26 mouse cellular contexts compared by ENCODE assay signal in the genomic region with DNA sequence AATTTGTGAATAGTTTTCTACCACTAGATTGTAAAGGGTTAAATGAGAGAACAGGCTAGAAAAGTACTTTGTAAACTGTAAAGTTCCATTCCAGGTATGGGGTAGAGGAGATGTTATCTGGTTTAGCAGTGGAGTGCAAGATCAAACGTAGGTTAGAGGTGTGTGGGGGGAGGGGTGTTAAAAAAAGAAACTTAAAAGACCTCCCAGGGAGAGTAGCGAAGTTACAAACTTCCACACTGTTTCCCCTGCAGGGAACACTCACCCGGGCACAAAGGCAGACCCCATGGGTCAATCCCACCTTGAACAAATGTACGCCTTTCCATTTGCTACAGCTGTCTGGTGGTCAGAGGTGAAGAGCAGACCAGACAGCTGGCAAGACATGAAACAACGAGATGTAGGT. TPM values are rescaled to one million over a fixed set of nuclear protein-coding genes. Genes with fewer than 3 reads are reported as not detected.
DNase-seq lines count a peak whose midpoint lies in the region; ATAC-seq and TF ChIP-seq lines count a peak whose summit lies in the region.
"Had no signal": no experiment of that assay in that cellular context is flagged by ENCODE, and none has a peak within 500 bp of the region (broad histone marks: within the 10 kb centered on the region; RNA-seq: fewer than 3 reads in every experiment).

No protein-coding gene starts in this region.

- peak overlapping the region; percentile 93 for H3K27ac ChIP-seq in thymus, adult 2 months (ENCODE audit: control insufficient read depth, insufficient read depth, low read length)
- no peak overlapping the region for H3K27ac ChIP-seq in forebrain, embryonic 14.5 days (ENCODE audit: low read depth, low read length)
- H3K27ac ChIP-seq: embryonic facial prominence, embryonic 12.5 days; heart, embryonic 13.5 days; hindbrain, embryonic 12.5 days; liver, embryonic 14.5 days; macrophage; midbrain, embryonic 15.5 days; neural tube, embryonic 13.5 days; stomach, embryonic 15.5 days had no signal

- H3K4me3 ChIP-seq in thymus, adult 2 months (ENCODE audit: control insufficient read depth, insufficient read depth, low read length) = no peak overlapping the region
- H3K4me3 ChIP-seq in forebrain, embryonic 14.5 days (ENCODE audit: low read depth, low read length) = no peak overlapping the region
- H3K4me3 ChIP-seq: embryonic facial prominence, embryonic 12.5 days; heart, embryonic 13.5 days; hindbrain, embryonic 12.5 days; midbrain, embryonic 15.5 days; neural tube, embryonic 13.5 days; stomach, embryonic 15.5 days had no signal

- H3K4me1 ChIP-seq in thymus, adult 2 months (replicated peaks; ENCODE audit: control insufficient read depth, insufficient read depth, low read length) = peaks cover 35% of the 10 kb centered on the region
- peaks cover 11% of the 10 kb centered on the region for H3K4me1 ChIP-seq in forebrain, embryonic 14.5 days (ENCODE audit: control insufficient read depth, insufficient read depth, low read length)

- WGBS in thymus, adult 2 months = 12% methylated on average over 5 of the region's 5 CpGs
- 22% methylated on average over 5 of the region's 5 CpGs for WGBS in forebrain, embryonic 14.5 days

- no peaks in the 10 kb centered on the region for H3K9me3 ChIP-seq in forebrain, embryonic 14.5 days (replicated peaks; ENCODE audit: control insufficient read depth, low read length)
- H3K9me3 ChIP-seq: embryonic facial prominence, embryonic 12.5 days; heart, embryonic 13.5 days; hindbrain, embryonic 12.5 days; midbrain, embryonic 15.5 days; neural tube, embryonic 13.5 days; stomach, embryonic 15.5 days had no signal

- H3K9ac ChIP-seq in forebrain, embryonic 14.5 days (ENCODE audit: low read length) = no peak overlapping the region
- H3K9ac ChIP-seq: embryonic facial prominence, embryonic 12.5 days; heart, embryonic 13.5 days; hindbrain, embryonic 12.5 days; liver, embryonic 14.5 days; midbrain, embryonic 15.5 days; neural tube, embryonic 13.5 days; stomach, embryonic 15.5 days had no signal

- no peaks in the 10 kb centered on the region for H3K36me3 ChIP-seq in thymus, adult 2 months (ENCODE audit: control insufficient read depth, insufficient read depth, low read length)
- no peaks in the 10 kb centered on the region for H3K36me3 ChIP-seq in forebrain, embryonic 14.5 days (ENCODE audit: control insufficient read depth, insufficient read depth, low read length)
- H3K36me3 ChIP-seq: embryonic facial prominence, embryonic 12.5 days; heart, embryonic 13.5 days; hindbrain, embryonic 12.5 days; midbrain, embryonic 15.5 days; neural tube, embryonic 13.5 days; stomach, embryonic 15.5 days had no signal

- peak; percentile 36 for DNase-seq in kidney, adult 9 months
- no peak for DNase-seq in kidney, postnatal 36 days
- DNase-seq in thymus, adult 2 months = peak; percentile 26
- no peak for DNase-seq in thymus, postnatal 4 days
- DNase-seq in induced T-regulatory cell, adult 2 months (ENCODE audit: low read depth) = peak; percentile 33
- peak; percentile 21 to 23 for DNase-seq in thymus, postnatal 36 days
- no peak for DNase-seq in layer of hippocampus, adult 18-20 months (ENCODE audit: low spot score in 2 of 2)
- no peak for DNase-seq in forebrain, embryonic 14.5 days (ENCODE audit: low spot score)
- DNase-seq: adrenal gland, postnatal 36 days; cerebellum, adult 11-12 months; cerebellum, postnatal 10 days; gastrocnemius, postnatal 25 days; heart, adult 18-20 months; kidney, adult 2 months had no signal

- H3K4me2 ChIP-seq in forebrain, embryonic 14.5 days (ENCODE audit: low read length) = no peak overlapping the region
- H3K4me2 ChIP-seq: embryonic facial prominence, embryonic 12.5 days; heart, embryonic 13.5 days; hindbrain, embryonic 12.5 days; midbrain, embryonic 15.5 days; neural tube, embryonic 13.5 days; stomach, embryonic 15.5 days had no signal

- no peak for TF ChIP-seq CTCF in thymus, adult 2 months (IDR thresholded peaks at IDR 0.05; ENCODE audit: borderline replicate concordance, control insufficient read depth, extremely low read depth, insufficient read depth, low read length, poor library complexity)

- no peak for ATAC-seq in forebrain, embryonic 14.5 days
- ATAC-seq: midbrain, embryonic 15.5 days had no signal

- no peak for TF ChIP-seq POLR2A in thymus, adult 2 months (IDR thresholded peaks at IDR 0.05; ENCODE audit: control insufficient read depth, extremely low read depth, insufficient read depth, low read length, poor library complexity)

- no peaks in the 10 kb centered on the region for H3K27me3 ChIP-seq in thymus, adult 2 months (ENCODE audit: control insufficient read depth, insufficient read depth, low read length)
- H3K27me3 ChIP-seq in forebrain, embryonic 14.5 days (replicated peaks; ENCODE audit: control insufficient read depth, insufficient read depth, low read length) = no peaks in the 10 kb centered on the region; the same call in 1 of the 2 replicates
- H3K27me3 ChIP-seq: midbrain, embryonic 15.5 days had no signal

RNA-seq across cellular contexts. Expression of gene Hoxa1, which starts 42.2 kb away (rescaled TPM):
- polyA plus RNA-seq in thymus, adult 2 months (2012; rRNA removed) = 0.43 and 0.63 TPM in 2 replicates
- total RNA-seq in layer of hippocampus, adult 18-20 months (2021) = not detected
- not detected in 2 replicates for polyA plus RNA-seq in forebrain, embryonic 14.5 days (2014; fragmentation: Nextera tagmentation; extraction: Ambion mirVana)
- total RNA-seq: layer of hippocampus, postnatal 10 days; left cerebral cortex, postnatal 10 days had no signal
- polyA plus RNA-seq: cortical plate, adult 2 months; forebrain, embryonic 11.5 days had no signal

RNA-seq across cellular contexts. Expression of gene Hoxa2, which starts 48.7 kb away (rescaled TPM):
- polyA plus RNA-seq in thymus, adult 2 months (2012; rRNA removed) = 0.85 and 1.4 TPM in 2 replicates
- not detected for total RNA-seq in layer of hippocampus, adult 18-20 months (2021)
- not detected in 2 replicates for polyA plus RNA-seq in forebrain, embryonic 14.5 days (2014; fragmentation: Nextera tagmentation; extraction: Ambion mirVana)
- total RNA-seq: layer of hippocampus, postnatal 10 days; left cerebral cortex, postnatal 10 days had no signal
- polyA plus RNA-seq: cortical plate, adult 2 months; forebrain, embryonic 11.5 days; macrophage had no signal

Comparison
In these comparisons a context has a peak if more than half of its experiments do, and no peak if none do; other contexts are left out.
1. DNase-seq: peak in kidney, adult 9 months (single experiment), thymus, adult 2 months (single experiment), induced T-regulatory cell, adult 2 months (single experiment) and thymus, postnatal 36 days (2 of 2); none in kidney, postnatal 36 days (0 of 2), thymus, postnatal 4 days (single experiment), layer of hippocampus, adult 18-20 months (0 of 2) and forebrain, embryonic 14.5 days (single experiment).